Mouse (Mus musculus) layer of hippocampus, postnatal 14 days (tissue): ENCODE results near the gene Antxr2. TPM values are rescaled to one million over a fixed set of nuclear protein-coding genes. Genes with fewer than 3 reads are reported as not detected.

Experiments
- DNase-seq, 2 experiments: peaks; one replicate each; pipeline ENCODE4 v3.0.0; 2021 to 2022; ENCODE audit warnings: low spot score in 2 of 2, mixed read lengths in 1 of 2
- total RNA-seq, 2 experiments: library from RNA; stranded (reverse); gene quantifications; 2 replicates each; pipeline ENCODE4 v1.2.3; 2021

The Antxr2 gene
- total RNA-seq, 2 experiments from 2014 or later, result 1.9 to 2.1 TPM

GRCm38 (mm10) chr5:97996500-97997176, 34.2 kb downstream of the Antxr2 start:
- DNase-seq, result no peak

- DNase-seq, result no peak
These were observed 35.0 kb downstream of the Antxr2 start for GRCm38 (mm10) chr5:97995881-97996280.

GRCm38 (mm10) chr5:97986656-97987294, 44.1 kb downstream of the Antxr2 start:
- DNase-seq, result no peak

- no peak for DNase-seq
These were observed 47.5 kb downstream of the Antxr2 start for GRCm38 (mm10) chr5:97983375-97983774.

GRCm38 (mm10) chr5:97980472-97980871, 50.4 kb downstream of the Antxr2 start:
- DNase-seq, result no peak

- DNase-seq, result no peak
These were observed 57.5 kb downstream of the Antxr2 start for GRCm38 (mm10) chr5:97973293-97973692.

- DNase-seq, result no peak
These were observed 58.8 kb downstream of the Antxr2 start for GRCm38 (mm10) chr5:97972029-97972428.

- no peak for DNase-seq
These were observed 59.6 kb downstream of the Antxr2 start for GRCm38 (mm10) chr5:97971236-97971635.

- DNase-seq, result no peak
These were observed 63.8 kb downstream of the Antxr2 start for GRCm38 (mm10) chr5:97967044-97967443.

GRCm38 (mm10) chr5:97966101-97966500, 64.7 kb downstream of the Antxr2 start:
- no peak for DNase-seq

GRCm38 (mm10) chr5:97964444-97964843, 66.4 kb downstream of the Antxr2 start:
- no peak for DNase-seq

GRCm38 (mm10) chr5:97962512-97962911, 68.3 kb downstream of the Antxr2 start:
- DNase-seq, result no peak

- no peak for DNase-seq
These were observed 69.1 kb downstream of the Antxr2 start for GRCm38 (mm10) chr5:97961786-97962185.

GRCm38 (mm10) chr5:97959651-97960050, 71.2 kb downstream of the Antxr2 start:
- DNase-seq, result no peak

GRCm38 (mm10) chr5:97959010-97959409, 71.8 kb downstream of the Antxr2 start:
- no peak for DNase-seq

GRCm38 (mm10) chr5:97957501-97957900, 73.3 kb downstream of the Antxr2 start:
- no peak for DNase-seq

- no peak for DNase-seq
These were observed 76.6 kb downstream of the Antxr2 start for GRCm38 (mm10) chr5:97954193-97954772.

GRCm38 (mm10) chr5:97953241-97953920, 77.5 kb downstream of the Antxr2 start:
- DNase-seq, result peak in 1 of 2 experiments; percentile 40

GRCm38 (mm10) chr5:97947261-97947660, 83.6 kb downstream of the Antxr2 start:
- DNase-seq, result no peak

- no peak for DNase-seq
These were observed 84.6 kb downstream of the Antxr2 start for GRCm38 (mm10) chr5:97946236-97946635.

GRCm38 (mm10) chr5:97935140-97936129, 95.4 kb downstream of the Antxr2 start:
- peak; percentile 29 to 36 for DNase-seq
